Mouse (Mus musculus) WW6 (cell line): ENCODE results near the gene Ngly1.
A peak's percentile ranks its signal among the peaks of the same experiment; 100 is the strongest.

Source experiments
- DNase-seq: peaks from one replicate; pipeline ENCODE4 v3.0.0-alpha.2; 2013; ENCODE audit warnings: low read depth, low spot score

Gene Ngly1

DNA sequence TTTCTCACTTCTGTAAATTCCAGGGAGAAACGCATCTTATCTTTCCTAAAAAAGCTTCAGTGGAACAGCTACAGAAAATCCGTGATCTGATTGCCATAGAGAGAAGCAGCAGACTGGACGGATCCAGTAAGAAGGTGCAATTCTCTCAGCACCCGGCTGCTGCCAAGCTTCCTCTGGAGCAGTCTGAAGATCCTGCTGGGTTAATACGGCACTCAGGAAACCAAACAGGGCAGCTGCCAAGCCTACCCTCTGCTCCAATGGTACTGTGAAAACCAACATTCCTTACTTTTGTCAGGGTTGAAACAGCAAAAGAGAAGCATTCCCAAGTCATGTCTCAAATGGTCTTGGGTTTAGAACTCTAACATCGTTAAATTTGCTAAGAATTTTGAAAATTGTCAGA, 11.5 kb downstream of the Ngly1 start:
- no peak for DNase-seq

DNA sequence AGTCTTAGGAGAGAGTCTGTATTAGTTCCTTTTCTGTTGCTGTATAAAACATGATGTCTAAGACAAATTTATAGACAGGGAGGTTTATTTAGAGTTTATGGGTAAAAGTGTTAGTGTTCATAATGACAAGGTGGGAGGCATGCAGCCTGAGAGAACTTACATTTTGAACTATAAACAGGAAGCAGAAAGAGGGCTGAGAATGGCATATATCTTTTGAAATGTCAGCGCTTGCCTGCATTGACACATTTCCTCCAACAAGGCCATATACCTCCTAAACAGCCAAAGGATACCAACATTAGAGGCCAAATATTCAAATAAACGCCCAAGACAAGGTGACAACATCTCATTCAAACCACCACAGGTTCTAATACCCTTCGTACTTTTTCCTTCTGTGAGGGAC, 12.8 kb downstream of the Ngly1 start:
- no peak for DNase-seq

DNA sequence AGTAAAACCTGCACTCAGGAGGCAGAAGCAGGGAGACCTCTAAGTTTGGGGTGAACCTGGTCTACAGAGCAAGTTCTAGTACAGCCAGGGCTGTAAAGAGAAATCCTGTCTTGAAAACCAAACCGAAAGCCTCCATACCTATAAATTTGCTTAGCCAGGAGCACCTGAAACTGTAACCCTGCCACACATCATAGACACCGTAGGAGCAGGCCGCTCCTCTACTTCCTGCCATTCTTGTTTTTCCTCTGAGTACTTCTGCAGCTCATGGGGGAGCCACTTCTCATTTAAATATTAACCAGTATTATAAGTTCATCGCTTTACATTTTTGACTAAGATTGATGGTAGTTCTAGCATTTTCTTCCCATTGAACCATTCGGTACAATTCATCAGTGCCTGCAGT, 17.9 kb downstream of the Ngly1 start:
- DNase-seq, result no peak

DNA sequence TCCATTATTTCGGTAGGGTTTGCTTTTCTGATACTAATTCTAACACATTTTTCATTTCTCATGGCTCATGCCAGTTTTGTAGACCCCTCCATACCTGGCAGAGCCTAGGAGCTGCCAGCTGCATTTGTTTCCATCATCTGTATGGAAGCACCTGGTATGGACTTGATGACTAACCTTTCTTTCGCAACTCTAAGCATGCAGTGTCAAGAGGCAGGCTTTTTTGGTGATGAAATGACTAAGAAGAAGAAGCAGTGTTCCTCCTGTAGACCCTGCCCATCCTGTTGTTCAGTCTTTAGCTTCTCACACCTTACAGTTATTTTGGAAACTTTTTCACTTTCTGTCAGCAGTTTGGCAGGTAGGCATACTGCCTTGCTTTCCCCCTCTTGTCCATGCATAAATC, 20.7 kb downstream of the Ngly1 start:
- no peak for DNase-seq

DNA sequence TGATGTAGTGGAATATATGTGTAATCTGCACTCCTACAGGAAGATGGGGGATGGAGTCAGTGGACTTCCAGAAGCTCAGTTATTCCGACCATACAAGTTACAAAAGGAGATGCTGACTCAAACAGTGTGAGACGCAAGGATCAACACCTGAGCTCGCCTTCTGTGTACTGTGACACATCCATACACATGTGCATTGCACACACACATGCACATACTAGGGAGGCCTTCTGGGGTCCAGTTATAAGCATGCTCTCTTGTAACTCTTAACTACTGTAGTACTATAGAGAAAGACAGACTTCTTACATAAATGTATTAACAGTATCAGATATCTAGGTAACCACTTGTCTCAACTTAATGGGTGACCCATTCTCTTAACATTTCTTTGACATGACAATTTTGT, 24.6 kb downstream of the Ngly1 start:
- DNase-seq, result no peak

DNA sequence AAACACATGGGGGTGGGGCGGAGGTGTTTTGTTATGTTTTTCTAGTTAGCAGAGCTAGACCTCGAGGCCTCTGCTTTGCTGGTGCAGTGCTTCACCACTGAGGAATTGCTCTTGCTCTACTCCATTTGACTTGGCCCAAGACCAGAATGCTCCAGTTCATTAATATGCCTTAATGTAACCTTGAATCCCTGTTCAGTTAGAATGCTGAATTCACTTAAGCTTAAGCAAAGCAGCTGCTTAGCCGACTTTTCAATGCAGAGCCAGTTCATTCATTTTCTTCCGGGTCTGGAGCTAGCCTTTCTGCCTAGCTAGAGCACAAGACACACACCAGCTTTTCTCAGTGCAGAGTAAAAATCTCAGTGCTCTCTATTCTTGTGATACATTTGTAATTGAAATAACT, 30.1 kb downstream of the Ngly1 start:
- DNase-seq, result no peak

DNA sequence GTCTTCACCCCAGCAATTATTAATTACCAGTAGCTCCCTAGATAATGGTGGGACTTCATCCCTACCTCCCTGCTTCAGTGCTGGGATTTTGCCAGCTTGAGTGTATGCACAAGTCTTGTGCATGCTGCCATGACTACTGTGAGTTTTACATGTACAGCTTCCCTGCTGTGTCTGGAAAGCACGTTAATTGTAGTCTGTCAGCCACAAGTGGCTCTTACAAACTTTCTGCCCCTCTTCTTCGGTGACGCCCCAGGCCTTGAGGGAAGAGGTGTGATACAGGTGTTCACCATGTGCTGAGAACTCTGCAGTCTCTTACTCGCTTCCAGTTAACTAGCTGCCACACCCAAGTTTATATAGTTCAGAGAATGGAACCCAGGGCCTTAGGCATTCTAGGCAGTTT, 34.9 kb downstream of the Ngly1 start:
- DNase-seq, result peak; percentile 13

DNA sequence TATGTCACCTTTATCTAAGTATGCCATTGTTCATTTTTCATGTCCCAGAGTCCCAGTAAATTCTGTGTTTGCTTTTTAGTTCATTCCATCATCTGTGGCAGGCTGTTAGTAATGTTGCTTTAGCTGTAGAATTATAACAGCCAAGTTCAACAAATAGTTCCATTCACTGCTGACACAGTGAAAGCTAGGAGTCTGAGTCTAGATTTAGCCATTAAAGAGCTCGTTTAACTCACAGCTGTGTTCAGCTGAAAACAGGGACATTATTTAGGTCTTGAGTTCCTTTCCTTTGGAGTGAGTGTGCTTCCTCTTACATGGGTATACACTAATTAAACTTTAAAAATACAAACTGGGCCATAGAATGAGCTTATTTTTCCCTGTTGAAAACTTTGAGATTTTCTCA, 43.3 kb downstream of the Ngly1 start:
- no peak for DNase-seq

DNA sequence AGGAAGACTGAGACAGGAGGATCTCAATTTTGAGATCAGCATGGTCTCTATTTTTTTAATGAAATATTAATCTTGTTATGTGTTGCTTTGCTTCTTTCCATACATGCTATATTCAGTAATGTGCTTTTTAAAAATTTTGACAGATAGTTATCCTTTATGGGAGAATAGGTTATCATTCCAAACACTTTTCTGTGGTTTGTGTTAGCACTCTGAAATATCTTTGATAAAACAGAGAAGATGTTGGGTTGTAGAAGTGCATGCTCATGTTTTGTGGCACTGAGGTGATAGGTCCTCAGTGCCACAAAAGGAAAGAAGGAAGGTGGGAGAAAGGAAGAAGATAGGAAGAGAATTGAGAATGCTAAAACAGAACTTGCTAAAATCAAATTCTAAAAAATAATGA, 43.9 kb downstream of the Ngly1 start:
- no peak for DNase-seq

DNA sequence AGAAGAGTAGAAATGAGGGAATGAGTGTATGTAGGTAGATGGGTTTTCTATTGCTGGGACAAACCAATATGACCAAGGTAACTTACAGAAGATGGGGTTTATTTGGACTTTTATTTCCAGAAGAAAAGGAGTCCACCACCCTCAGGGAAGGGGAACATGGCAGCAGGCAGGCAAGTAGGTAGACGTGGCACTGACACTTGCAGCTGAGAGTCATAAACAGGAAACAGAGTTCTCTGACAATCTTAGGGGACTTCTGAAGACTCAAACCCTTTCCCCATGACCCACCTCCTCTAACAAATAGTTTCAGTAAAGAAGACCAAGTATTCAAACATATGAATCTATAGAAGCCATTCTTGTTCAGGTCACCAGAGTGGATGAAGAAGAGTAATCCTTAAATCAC, 44.8 kb downstream of the Ngly1 start:
- DNase-seq, result no peak

DNA sequence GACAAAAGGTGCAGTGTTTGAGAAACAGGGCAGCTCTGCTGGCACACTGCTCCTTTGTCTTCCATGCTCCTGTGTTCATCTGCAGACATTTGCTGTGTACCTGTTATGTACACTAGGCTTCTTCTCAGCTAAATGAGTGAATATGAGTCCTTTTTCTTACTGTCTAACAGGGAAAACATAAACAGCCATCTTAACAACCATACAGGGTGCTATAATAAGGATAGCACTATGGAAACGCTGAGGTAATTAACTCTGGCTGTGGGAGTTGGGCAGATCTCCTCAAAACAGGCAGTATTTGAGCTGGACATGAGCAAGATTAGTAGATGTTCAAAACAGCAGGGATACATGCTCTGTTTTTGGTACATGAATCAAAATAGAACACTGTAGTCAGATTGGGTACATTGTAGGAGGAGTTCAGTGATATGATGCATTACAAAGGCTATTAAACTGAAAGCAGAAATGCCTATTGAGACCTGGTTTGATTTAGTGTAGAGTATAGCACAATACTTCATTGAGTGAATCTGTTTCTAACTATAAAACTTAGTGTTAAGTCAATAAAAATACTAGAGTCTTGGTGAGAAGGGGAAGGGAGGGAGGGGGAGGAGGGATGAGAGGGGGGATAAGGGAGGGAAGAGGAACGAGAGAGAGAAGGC, 47.9 kb downstream of the Ngly1 start:
- DNase-seq, result no peak

DNA sequence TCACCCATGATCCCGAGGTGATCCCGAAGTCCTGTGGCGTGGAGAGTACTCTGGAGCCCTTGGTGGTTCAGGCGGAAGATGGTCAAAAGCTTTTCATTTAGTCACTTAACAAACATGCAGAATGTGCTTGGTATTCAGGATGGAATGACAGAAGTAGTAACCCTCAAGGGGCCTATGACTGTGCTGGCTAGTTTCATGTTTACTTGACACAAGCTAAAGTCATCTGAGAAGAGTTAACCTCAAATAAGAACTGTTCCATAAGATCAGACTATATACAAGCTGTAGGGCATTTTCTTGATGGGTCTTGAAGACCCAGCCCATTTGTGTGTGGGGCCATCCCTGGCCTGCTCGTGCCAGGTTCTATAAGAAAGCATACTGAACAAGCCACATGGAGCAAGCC, 52.7 kb downstream of the Ngly1 start:
- DNase-seq, result no peak

DNA sequence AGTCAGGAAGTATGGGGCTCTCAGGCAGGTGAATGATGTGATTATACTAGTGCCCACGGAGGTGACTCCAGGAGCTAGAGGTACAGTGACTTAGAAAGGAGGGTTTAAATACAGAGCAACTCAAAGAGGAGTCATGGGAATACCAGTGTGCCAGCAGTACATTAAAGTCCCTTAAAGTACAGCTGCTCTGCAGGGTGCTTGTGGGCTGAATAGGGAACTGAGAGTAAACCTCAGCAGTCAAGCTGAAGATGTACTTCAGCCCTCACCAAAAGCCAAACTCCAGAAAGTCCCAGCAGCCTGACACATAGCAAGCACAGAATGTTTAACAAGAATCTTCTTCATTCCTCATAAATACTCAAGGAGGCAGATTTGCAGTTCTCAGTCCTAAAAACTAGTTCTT, 53.6 kb downstream of the Ngly1 start:
- no peak for DNase-seq

DNA sequence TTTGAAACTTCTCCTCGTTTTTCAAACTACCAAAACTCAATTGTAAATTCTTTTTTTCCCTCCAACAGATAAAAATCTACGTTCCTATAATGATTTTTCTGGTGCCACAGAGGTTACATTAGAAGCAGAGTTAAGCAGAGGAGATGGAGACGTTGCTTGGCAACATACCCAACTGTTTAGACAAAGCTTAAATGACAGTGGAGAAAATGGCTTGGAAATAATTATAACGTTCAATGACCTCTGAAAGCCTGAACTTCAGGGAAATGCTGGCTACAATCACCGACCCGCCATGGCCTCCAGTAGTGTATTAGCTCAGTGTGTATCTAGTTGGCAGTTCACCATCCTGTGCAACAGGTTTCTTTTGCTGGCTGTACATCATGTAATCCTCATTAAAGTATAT, 61.7 kb downstream of the Ngly1 start:
- no peak for DNase-seq

DNA sequence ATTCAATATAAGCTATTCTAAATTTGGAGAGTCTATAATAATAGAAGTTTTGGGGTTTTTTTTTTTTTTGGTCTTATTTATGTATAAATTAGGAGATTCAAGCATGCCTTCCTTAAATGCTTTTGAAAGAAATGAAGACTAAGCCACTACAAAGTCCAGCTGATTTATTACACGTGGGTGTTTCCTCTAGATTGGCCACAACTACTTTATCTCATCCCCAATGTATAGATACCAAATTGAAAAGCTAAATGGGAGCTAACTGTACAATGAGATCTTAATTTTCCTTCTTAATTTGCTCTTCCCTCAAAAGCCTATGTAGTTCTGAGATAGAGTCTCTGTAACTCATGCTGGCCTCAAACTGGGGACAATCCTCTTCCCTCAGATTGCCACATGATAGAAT, 63.5 kb downstream of the Ngly1 start:
- DNase-seq, result no peak

DNA sequence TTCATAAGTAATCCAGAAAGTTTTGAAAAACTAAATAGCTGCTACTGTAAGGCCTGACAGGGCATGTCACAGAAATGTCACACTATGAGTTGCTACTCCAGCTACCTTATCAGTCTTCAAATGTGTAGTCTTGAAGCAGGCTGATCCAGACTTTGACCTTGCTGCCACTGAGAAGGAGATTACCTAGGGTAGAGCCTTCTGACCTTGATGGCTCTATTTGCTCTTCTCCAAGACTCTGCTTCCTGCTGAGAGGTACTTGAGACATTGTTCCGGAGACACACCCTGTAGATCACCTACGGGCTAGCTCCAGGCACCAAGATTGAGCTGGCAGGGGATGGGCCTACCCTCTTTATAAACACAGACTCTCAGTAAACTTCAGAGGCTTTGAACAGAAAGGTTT, 64.0 kb downstream of the Ngly1 start:
- DNase-seq, result peak; percentile 55

DNA sequence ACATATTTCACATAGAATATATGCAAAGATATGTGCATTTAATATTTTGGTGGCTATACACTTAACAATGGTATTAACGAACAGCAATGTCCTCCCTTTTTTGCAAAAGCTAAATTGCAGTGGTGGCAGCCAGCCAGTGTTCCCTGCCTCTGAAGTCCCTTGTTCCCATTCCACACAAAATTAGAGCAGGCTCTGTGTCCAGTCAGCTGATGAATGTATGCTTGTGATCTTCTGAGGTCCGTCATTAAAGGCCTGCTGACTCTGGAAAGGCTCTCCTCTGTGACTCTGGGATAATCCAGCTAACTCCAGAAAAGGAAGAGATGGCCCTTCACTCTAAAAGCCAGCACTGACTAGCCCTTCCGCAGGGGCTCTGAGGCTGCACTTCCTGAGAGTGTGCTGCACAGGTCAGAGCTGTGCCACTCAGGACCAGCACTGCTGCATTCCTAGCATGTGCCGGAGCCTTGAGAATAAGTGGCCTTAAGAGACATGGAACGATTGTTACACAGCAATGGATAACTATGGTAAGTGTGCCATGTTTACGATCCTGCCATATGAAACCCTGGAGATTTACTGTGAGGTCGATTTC, 64.9 kb downstream of the Ngly1 start:
- DNase-seq, result no peak

DNA sequence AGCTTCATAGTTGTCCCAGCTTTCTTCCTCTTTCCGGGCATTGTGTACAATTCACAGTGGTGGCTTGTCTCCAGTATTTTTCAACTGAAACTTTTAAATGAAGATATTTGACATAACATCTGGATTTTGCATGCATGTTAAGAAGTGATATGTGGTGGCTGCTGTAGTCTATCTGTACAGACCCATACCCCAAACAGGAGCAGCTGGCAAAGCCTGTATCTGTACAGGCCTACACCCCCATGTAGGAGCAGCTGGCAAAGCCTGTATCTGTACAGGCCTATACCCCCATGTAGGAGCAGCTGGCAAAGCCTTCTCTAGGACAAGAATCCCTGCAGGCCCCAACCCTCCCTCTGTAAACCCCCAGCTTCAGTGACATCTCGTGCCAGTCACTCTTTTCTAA, 65.8 kb downstream of the Ngly1 start:
- no peak for DNase-seq

DNA sequence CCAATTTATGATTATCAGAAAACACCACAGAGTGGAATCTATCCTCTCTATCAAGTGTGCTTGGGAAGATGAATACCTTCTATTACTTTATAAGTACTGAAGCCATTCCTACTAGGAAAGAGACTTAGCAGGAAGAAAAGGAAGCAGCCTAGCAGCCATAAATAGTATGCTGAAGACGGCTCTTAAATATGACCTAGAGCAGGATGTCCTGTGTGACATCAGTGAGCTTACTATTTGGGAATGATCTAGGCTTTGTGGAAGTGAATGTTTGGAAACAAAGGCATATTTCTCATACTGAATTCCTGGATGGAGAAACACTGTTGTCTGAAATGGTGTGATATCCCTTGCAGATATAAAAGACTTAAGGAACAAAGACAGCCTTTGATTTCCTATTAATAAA, 67.6 kb downstream of the Ngly1 start:
- DNase-seq, result no peak

DNA sequence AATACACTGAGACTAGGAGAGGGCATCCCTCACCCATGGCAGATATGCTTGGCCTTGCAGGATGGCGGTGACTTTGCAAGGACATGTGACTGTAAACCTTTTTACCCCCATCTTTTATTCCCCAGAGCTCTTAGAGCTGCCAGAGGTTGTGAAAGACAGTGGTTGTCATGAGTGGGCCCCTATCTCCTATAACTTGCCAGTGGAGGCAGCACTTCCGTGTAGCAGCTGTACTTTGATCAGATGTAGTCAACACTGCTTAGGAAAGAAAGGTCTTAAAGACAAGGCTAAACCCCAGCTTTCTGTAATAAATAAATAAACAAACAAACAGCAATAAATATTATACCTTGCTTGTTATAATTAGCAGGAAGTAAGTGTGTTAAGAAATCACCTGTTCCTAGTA, 70.7 kb downstream of the Ngly1 start:
- DNase-seq, result no peak

DNA sequence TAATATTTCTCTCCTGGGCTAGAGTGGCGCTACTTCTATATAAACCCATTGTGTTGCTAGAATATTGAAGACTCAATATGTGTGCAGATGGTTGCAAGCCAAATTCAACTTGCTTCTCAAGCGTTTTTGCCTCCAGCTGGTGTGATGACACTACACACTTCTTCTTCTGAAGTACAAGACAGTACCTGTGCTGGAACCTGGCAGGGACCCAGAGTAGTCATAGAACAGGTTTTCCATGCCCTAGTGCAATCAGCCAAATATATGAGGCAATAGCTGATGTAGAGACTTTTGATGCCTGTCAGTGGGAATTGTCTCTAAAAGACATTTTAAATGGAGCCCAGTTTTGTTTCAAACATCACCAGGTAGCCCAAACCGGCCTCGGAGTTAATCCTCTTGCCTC, 75.3 kb downstream of the Ngly1 start:
- no peak for DNase-seq

DNA sequence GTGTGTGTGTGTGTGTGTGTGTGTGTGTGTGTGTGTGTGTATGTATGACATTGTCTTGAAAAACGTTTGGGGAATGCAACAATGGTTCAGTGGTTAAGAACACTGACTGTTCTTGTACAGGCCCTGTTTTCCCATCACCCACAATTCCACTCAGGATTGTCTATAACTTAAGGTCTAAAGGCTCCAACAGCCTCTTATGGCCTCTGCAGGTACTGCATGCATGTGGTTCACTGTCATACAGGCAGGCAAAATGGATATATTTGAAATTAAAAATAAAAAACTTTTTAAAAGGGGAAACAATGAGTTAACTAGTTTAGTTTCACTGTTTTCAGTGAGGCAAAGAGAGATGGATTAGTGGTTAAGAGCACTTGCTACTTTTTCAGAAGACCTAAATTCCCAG, 76.1 kb downstream of the Ngly1 start:
- DNase-seq, result no peak

DNA sequence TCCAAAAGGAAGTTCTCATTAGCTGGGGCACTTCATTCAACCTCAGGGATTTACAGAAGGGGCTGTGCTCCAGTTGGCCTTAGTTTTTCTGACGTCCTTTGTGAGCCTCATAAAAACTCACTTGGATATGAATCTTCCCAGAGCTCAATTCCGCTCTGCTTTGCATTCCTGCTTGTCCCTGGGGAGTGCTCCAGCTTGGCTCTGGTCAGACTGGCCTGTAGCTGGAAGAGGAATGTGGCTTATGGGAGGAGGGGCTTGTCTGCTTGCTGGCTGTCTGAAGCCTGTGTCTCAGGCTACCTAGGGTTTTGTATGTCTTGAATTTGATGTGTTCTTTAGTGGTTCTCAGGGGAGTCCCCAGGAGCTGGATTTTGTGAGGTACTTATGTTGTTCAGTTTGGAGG, 79.5 kb downstream of the Ngly1 start:
- no peak for DNase-seq

DNA sequence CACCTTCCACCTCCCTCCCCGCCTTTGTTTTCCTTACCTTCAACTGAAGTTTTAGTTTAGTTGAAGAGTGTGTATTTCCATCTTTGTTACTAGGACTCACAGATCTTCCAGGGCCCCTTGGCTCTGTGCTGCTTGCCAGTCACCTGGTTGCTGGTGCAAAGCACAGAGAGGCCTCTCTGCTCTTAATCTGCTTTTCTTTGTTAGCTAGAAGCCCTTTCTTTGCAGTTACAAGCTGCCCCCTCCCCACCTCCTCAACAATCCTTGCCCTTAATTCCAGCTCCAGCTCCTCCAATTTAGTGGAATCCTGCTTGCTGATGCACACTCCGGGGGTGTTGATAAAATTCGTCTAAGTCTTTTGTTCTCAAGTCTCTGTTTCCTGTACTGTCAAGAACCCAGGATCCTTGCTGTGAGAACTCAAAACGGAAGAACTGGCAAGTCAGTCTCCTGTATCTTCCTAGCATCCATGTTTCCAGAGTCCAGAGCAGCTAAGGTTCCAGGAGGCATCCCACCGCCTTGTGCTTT, 79.9 kb downstream of the Ngly1 start:
- DNase-seq, result no peak
